Mouse (Mus musculus) retina, adult 2 months (tissue): ENCODE measurements around the gene Aco1.

Experiments
- DNase-seq: peaks from one replicate; pipeline ENCODE4 v3.0.0-alpha.2; 2012; ENCODE audit warnings: low read depth, low spot score

Gene Aco1

DNA sequence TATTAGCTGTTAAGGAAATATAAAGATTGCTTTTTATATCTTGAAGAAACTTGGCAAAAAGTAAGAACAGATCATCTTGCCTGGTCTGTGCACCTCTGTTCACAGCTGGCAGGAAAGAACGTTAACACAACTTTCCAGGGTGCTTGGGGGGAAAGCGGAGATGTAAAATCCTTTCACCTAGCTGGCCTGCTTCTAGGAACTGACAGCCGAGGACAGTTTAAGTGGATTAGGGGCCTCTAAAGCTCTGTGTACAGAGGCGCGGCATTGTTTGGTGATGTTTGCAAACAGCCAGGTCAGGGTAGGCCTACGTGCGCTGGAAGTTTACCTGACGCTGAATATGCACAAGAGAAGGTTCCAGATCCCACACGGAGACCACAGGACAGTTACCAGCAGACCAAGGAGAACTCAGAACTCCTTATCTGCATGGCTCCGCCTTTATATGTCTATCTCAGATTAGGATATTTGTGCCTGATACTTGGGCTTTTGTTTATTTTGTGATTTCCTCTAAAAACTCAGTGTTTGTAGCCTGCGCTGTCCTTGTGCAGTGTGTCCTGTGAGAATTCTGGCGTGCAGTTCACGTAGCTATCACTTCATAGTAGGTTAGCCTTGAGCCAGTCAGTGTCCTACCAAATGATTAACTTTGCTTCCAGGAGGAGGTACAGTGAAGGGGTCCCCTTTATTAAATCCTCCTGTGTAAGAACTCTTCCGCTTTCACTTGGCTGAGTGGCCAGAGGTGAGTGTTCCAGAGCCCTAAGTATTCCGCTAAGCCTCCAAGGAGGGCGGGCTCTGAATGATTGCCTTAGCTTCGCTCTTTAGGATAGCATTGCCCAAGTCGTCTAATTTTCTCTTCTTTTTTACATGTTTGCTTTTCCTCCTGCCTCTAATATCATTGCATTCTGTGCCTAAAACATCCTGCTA, 14.0 kb downstream of the Aco1 start:
- DNase-seq = peak; percentile 65

GRCm38 (mm10) chr4:40157500-40158223, 14.8 kb downstream of the Aco1 start:
- DNase-seq = no peak

DNA sequence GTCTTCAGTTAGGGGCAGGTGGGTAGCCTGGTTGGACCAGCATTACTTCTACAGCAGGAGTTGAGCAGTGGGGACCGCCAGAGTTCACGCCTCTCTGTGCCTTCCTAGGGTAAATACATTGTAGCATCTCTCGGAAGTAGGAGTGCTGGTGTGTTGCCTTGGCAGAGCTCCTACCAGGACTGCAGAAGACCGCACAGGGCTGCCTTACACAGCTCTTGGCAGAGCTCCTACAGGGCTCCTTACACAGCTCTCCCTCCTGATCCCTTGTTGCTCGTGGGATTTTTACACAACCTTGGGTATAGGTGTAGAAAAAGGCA, 15.3 kb downstream of the Aco1 start:
- DNase-seq = no peak

DNA sequence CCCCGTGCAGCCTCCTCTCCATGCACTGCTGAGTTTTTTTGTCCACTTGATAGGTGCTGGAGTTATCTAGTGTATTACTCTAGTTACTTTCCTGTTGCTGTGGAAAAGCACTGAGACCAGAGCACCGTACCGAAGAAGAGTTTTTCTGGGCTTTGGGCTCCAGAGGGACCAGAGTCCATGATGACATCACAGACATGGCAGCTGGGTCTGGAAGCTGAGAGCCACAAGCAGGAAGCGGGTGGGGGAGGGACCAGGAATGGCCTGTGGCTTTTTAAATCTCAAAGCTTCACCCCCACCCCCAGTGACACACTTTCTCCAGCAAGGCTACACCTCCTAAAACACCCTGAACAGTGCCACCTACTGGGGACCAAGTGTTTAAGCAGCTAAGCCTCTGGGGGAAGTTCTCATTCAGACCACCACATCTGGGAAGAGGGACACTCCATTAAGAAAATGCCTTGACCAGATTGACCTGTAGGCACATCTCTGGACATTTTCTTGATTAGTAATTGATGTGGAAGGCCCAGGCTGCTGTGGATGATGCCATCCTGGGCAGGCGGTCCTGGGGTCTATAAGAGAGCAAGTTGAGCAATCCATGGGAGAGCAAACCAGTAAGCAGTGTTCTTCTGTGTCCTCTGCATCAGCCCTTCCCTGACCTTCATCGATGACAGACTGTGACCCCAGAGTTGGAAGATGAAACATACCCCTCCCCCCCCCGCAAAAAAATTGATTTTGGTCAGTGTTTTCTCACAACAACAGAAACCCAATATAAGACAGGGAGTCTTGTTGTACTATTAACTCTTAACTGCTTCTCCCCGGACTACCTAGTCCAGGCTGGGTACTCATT, 17.9 kb downstream of the Aco1 start:
- no peak for DNase-seq

- DNase-seq = no peak
Observed at GRCm38 (mm10) chr4:40163646-40164045, 20.8 kb downstream of the Aco1 start.

GRCm38 (mm10) chr4:40171477-40171876, 28.6 kb downstream of the Aco1 start:
- DNase-seq = no peak

GRCm38 (mm10) chr4:40172336-40172735, 29.5 kb downstream of the Aco1 start:
- no peak for DNase-seq

DNA sequence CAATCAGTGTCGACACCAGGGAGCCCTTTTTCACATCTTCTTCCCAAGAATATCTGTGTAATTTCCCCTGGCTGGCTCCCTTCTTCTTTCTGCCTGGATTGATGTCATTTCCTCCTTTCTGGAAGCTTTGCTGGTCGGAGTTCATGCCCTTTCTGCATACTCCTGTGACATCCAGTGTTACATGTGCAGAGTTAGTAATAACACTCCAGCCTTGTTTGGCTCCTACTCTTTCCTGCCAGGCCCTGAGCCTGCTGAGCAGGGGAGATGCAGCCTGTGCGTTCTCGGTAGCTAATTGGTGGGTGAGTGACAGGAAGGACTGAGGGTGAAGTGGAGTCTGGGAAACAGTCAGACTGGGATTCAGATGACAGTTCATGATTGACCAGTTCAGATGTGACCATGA, 31.4 kb downstream of the Aco1 start:
- DNase-seq = no peak

DNA sequence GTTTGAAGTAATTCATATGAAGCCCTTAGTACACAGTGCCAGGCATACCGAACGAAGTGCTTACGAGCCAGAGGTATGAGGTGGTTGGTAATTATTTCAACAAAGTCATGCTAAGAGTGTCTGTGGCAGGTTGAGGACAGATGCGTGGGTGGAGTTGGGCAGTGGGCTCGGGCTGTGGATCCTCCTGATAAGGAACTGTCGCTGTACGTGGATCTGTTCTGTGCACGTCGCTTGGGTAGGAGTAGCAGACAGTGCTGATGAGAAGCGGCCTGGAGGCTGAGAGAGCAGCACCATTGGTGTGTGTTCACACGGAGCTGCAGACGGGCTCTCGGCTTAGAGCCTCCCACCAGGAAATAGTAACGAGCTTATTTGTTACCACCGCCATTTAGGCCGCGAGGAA, 35.7 kb downstream of the Aco1 start:
- no peak for DNase-seq

DNA sequence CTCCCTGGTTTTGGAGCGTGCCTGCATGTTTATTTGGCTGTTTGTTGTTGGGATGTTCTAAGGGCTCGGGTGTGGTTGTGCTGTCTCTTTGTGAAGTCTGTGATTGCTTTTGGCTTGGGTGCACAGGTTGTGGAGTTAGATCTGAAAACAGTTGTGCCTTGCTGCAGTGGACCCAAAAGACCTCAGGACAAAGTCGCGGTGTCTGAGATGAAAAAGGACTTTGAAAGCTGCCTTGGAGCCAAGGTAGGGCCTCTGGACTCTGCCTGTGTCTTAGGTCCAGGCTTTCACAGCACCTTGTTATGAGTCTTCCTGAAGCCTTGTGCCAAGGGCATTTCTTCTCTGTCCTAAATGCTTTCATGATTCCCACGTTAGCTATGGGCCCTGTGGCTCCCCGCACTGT, 37.2 kb downstream of the Aco1 start:
- no peak for DNase-seq

- DNase-seq = no peak
Observed at GRCm38 (mm10) chr4:40181681-40182080, 38.8 kb downstream of the Aco1 start.

- DNase-seq = no peak
Observed at GRCm38 (mm10) chr4:40182651-40183320, 39.9 kb downstream of the Aco1 start.

DNA sequence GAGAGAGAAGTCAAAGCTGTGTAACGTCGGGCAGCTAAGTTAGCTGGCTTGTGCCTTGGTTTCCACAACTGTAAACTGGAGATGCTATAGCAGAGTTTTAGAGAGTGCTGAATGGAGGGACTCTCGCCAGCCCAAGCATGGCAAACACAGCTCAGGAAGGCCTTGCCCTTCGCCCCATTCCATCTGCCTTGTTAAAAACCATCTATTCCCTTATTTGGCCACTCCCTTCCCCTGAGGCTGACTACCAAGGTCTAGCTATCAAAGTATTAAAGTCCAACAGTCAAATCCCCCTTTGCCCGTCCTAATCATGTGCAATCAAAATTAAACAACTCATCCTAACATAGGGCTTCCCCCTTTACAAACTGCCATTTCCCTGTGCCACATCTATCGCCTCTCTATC, 40.9 kb downstream of the Aco1 start:
- DNase-seq = no peak

DNA sequence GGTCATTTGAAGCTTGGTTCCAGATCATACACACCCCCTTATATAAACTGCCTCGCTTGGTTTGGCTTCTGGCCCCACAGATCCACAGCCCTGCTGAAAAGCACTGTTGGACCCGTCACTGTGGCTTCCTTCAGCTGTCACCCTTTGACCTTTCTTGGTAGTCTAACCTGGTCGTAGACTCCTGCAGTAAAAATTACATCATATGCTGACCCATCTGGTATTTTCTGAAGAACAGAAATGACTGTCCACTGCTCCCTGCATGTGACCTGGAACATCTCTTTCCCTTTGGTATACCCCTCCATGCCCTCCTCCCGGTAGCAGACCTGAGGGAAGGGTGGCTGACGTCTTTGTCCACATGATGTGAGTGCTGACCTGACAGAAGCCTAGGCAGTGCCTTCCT, 41.6 kb downstream of the Aco1 start:
- no peak for DNase-seq

DNA sequence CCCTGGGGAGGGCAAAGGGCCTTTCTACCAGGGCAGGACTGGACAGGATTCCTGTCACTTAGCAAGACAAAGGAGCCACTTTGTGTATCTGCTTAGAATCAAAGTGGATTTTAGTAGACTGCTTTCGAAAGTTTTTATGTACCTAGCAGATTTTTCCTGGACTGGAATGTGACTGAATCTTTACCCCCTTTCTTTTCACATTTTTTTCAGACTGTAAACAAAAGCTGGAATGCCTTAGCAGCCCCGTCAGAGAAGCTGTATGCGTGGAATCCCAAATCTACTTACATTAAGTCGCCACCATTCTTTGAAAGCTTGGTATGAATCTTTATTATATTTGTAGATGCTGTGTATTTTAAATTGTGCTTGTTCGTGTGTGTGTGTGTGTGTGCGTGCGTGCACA, 45.1 kb downstream of the Aco1 start:
- no peak for DNase-seq

- DNase-seq = no peak
Observed at GRCm38 (mm10) chr4:40192246-40192645, 49.4 kb downstream of the Aco1 start.

DNA sequence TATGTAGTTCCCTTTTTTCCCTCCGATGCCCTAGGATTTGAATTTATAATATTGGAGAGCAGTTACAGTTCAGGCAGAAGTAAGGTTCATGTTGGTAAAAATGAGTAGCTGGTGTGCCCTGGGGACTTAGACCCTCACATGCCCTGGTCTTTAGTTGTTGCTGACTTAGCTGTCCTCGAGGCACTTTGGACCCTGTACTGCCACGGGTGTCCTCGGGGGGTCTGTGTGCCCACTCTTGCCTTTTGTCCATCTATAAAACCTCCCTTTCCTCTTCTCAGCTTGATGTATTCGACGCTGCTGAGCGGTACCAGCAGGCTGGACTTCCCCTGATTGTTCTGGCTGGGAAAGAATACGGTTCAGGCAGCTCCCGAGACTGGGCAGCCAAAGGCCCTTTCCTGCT, 50.6 kb downstream of the Aco1 start:
- no peak for DNase-seq

DNA sequence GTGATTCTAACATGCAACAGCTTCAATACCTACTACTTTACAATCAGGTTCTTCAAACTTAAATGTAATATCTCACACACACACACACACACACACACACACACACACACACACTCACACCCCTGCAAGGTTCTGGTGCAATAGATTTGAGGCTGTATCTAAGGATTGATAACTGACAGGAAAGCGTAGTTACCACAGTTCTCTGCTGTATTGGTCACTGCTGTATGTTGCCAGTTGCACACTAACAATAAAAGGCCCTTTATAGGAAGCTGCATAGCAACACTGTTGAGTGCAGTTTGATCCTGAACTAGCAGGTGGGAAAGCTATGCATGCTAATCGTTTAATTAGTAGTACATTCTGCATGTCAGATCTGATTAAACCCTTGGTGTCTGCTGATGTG, 52.5 kb downstream of the Aco1 start:
- no peak for DNase-seq

DNA sequence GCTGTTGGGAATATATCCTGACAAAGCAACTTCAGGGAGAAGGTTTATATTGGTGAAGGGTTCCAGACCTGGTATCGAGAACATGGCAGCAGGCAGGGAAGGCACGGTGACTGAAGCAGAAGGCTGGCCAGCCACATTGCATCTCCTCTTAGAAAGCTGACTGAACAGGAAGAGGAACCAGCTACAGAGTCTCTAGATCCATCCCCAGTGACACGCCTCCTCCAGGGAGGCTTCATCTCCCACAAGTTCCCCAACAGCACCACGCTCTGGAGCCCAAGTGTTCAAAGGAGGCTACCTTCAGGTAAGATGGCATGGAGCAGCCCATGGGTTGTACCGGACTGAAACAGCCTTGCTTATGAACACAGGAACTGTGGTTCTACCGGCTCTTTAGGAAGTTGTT, 59.3 kb downstream of the Aco1 start:
- DNase-seq = no peak

DNA sequence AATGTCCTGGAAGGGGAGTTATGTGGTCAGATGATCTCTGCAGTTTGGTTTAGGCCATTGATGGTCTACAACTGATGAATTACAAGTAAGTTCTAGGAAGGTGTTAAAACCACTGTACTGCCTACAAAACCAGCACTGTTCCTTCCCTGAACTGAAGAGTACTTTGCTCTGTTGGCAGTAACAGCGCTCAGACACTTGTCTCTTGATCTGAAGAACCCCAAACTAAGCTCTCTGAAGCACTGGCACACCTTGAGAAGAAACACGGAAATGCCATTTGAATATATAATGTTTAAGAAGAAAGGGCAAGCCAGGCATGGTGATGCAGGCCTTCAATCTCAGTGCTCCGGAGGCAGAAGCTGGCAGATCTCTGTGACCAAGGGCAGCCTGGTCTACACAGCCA, 61.5 kb downstream of the Aco1 start:
- no peak for DNase-seq

DNA sequence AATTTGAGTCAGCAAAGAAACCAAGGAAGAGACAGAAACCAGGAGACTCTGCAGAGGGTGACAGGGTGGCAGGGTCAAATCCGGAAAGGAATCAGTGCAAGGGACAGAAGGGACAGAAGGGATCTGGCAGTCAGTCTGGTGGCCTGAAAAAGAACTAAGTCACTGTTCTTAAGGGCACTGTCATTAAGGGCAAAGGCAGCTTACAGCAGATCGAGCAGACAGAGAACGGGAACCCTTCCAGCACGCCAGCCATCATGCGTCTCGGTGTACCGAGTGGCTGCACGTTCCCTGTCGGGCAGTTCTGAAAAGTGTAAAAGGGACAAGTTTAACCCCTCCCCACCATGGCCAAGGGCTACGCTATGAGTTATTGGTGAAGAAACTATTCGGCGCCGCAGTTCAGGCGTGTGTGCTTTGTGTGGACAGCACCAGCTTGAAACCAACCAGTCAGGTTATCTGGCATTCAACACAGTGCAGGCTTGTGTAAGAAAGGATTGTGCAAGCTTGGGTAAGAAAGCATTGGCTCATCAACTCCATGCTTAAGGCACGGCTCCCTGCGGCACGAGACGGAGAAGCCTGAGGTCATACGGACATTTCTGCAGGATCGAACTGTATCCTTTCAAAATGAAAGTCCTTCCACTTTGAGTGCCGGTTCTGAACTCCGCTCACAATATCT, 62.5 kb downstream of the Aco1 start:
- DNase-seq = no peak
